Mouse (Mus musculus): ENCODE measurements around the gene Ccdc78. TPM values are rescaled to one million over a fixed set of nuclear protein-coding genes. Genes with fewer than 3 reads are reported as not detected.
"Not testable (repeated sequence)": the region's sequence is repeated elsewhere in the genome, so short reads cannot be mapped to it uniquely, and the experiment has no call there.

Ccdc78 gene
- 0.31 and 0.48 TPM in 2 replicates for polyA plus RNA-seq (2015; fragmentation: Nextera tagmentation; extraction: Ambion mirVana)

- no peaks in the 10 kb centered on the region for H3K9me3 ChIP-seq
- ATAC-seq (ENCODE audit: low FRiP score, low read depth), result no peak
- peaks cover 40% of the 10 kb centered on the region for H3K4me1 ChIP-seq (replicated peaks)
- H3K27me3 ChIP-seq, result no peaks in the 10 kb centered on the region
- H3K4me3 ChIP-seq, result peak within 1 kb of the TSS; percentile 86
- peak within 1 kb of the TSS; percentile 79 for H3K4me2 ChIP-seq
- peak within 1 kb of the TSS; percentile 94 for H3K27ac ChIP-seq (replicated peaks)
- H3K9ac ChIP-seq, result peak within 1 kb of the TSS; percentile 66
- 84% methylated on average over 3 of the region's 3 CpGs for WGBS
- peaks cover 28% of the 10 kb centered on the region for H3K36me3 ChIP-seq
Observed at GRCm38 (mm10) chr17:25786280-25786679, at the start of gene Ccdc78. TSS of gene Ccdc78 (plus strand) at chr17:25786580.

DNA sequence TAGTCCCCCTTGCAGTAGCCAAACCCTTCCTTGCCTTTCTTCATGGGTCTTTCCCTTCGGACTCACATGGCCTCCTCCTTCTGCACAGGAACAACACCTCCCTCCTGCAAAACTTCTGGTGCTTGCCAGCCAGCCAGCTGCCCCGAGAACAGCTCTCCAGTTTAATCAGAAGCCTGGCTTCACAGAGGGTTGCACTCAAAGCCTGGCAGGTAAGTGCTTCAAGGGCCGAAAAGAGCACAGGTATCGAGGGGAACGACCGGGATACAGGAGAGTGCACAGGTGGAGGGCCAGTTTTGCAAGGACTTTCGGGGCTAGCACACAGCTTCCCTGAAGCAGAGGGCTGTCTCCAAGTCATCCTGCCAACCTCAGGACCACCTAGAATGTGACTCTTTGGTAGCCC lies 47.5 kb upstream of the Ccdc78 start:
- ATAC-seq (ENCODE audit: low FRiP score, low read depth), result no peak
- no peak overlapping the region for H3K4me3 ChIP-seq
- no peak overlapping the region for H3K27ac ChIP-seq (replicated peaks)
- no peak overlapping the region for H3K4me2 ChIP-seq
- no peaks in the 10 kb centered on the region for H3K27me3 ChIP-seq
- no peaks in the 10 kb centered on the region for H3K4me1 ChIP-seq (replicated peaks)
- no peaks in the 10 kb centered on the region for H3K36me3 ChIP-seq
- 80% methylated on average over 7 of the region's 7 CpGs for WGBS
- H3K9me3 ChIP-seq, result no peaks in the 10 kb centered on the region
- no peak overlapping the region for H3K9ac ChIP-seq

- not testable (repeated sequence) for H3K27ac ChIP-seq (replicated peaks); H3K4me2 ChIP-seq; H3K27me3 ChIP-seq; H3K9ac ChIP-seq; H3K4me3 ChIP-seq; H3K9me3 ChIP-seq; ATAC-seq (ENCODE audit: low FRiP score, low read depth); H3K36me3 ChIP-seq; H3K4me1 ChIP-seq (replicated peaks)
- WGBS, result 69% methylated on average over 12 of the region's 12 CpGs
Observed at GRCm38 (mm10) chr17:25741471-25741870, 44.9 kb upstream of the Ccdc78 start.

DNA sequence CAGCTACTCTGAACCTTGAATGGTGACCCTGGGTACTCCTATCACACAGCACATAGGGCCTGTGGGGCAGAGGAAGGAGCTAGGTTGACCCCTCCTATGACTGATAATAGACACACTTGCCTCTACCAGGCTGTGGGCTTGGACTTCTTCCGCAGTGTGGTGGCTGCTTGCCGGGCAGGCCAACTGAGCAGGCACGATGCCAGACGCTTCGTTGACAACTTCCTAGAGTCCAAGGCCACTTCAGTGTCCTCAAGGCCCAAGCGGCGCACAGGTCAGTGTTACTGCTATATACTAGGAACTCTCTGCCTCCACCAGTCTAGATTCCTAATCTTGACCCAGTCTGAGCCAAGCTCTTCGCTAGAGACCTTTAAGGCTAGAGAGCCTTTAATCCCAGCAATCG lies 42.5 kb upstream of the Ccdc78 start:
- Histone ChIP-seq H3K4me1 (replicated peaks) (no peaks in the 10 kb centered on the region), H3K9ac (no peak overlapping the region), H3K27ac (replicated peaks) (no peak overlapping the region), H3K27me3 (no peaks in the 10 kb centered on the region), H3K4me3 (no peak overlapping the region), H3K4me2 (no peak overlapping the region), H3K9me3 (no peaks in the 10 kb centered on the region), H3K36me3 (no peaks in the 10 kb centered on the region)
- ATAC-seq (ENCODE audit: low FRiP score, low read depth), result no peak
- WGBS, result 94% methylated on average over 9 of the region's 9 CpGs

DNA sequence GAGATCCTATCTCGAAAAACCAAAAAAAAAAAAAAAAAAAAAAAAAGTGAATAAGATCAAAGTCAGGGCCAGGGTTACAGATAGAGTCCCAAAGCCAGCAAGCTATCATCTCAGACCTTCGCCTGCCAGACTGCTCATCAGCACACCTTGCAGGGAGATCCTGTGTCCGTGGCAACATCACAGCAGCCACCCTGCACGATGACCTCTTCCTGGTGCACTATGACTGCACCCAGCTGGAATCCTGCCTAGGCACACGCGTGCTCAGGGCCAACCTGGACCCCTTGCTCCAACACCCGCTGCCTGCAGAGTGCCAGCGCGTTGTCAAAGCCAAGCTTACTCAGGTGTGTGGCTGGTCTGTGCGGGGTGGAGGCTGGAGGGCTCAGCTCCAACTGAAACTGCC lies 42.1 kb upstream of the Ccdc78 start:
- H3K27me3 ChIP-seq, result no peaks in the 10 kb centered on the region
- no peak for ATAC-seq (ENCODE audit: low FRiP score, low read depth)
- no peaks in the 10 kb centered on the region for H3K36me3 ChIP-seq
- H3K4me2 ChIP-seq, result no peak overlapping the region
- no peak overlapping the region for H3K9ac ChIP-seq
- WGBS, result 87% methylated on average over 10 of the region's 10 CpGs
- no peak overlapping the region for H3K4me3 ChIP-seq
- H3K4me1 ChIP-seq (replicated peaks), result no peaks in the 10 kb centered on the region
- no peaks in the 10 kb centered on the region for H3K9me3 ChIP-seq
- no peak overlapping the region for H3K27ac ChIP-seq (replicated peaks)

GRCm38 (mm10) chr17:25748238-25748637 lies 38.1 kb upstream of the Ccdc78 start:
- Histone ChIP-seq H3K36me3 (no peaks in the 10 kb centered on the region), H3K4me1 (replicated peaks) (peaks cover 7% of the 10 kb centered on the region; the same call in 1 of the 2 replicates), H3K27ac (replicated peaks) (no peak overlapping the region), H3K4me3 (no peak overlapping the region), H3K9me3 (no peaks in the 10 kb centered on the region), H3K4me2 (no peak overlapping the region), H3K27me3 (no peaks in the 10 kb centered on the region), H3K9ac (no peak overlapping the region)
- no peak for ATAC-seq (ENCODE audit: low FRiP score, low read depth)
- WGBS, result 91% methylated on average over 4 of the region's 4 CpGs

- H3K36me3 ChIP-seq, result no peaks in the 10 kb centered on the region
- WGBS, result 86% methylated on average over 6 of the region's 6 CpGs
- ATAC-seq (ENCODE audit: low FRiP score, low read depth), result no peak
Observed at GRCm38 (mm10) chr17:25749314-25749713, 37.1 kb upstream of the Ccdc78 start.

DNA sequence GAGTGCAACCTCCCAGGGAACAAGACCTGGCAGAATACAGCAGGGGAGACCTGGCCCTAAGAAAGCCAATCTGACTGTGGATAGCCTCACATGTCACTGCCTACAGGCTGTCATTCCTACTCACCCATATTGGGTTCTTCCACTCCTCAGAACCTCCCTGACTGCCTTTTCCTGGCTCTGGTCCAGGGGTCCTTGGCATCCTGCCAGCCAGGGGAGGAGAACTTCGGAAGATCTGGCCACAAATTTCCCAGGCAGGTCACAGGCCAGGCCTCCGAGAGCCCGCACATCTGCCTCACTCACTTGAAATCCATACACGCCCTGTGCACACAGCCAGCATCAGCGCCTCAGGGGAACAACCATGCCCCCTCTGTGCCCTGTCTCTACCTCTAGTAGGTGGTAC lies 34.9 kb upstream of the Ccdc78 start:
- Histone ChIP-seq H3K27ac (replicated peaks) (no peak overlapping the region), H3K36me3 (no peaks in the 10 kb centered on the region), H3K9me3 (no peaks in the 10 kb centered on the region), H3K4me1 (replicated peaks) (peaks cover 7% of the 10 kb centered on the region; the same call in 1 of the 2 replicates), H3K9ac (no peak overlapping the region), H3K4me3 (no peak overlapping the region), H3K4me2 (no peak overlapping the region), H3K27me3 (no peaks in the 10 kb centered on the region)
- ATAC-seq (ENCODE audit: low FRiP score, low read depth), result no peak
- WGBS, result 57% methylated on average over 5 of the region's 5 CpGs

More at GRCm38 (mm10) chr17:25749314-25749713, 37.1 kb upstream of the Ccdc78 start:
- H3K4me1 ChIP-seq (replicated peaks), result peaks cover 7% of the 10 kb centered on the region; the same call in 1 of the 2 replicates
- no peaks in the 10 kb centered on the region for H3K27me3 ChIP-seq
- H3K9me3 ChIP-seq, result no peaks in the 10 kb centered on the region
- no peak overlapping the region for H3K27ac ChIP-seq (replicated peaks)
- H3K4me3 ChIP-seq, result no peak overlapping the region
- no peak overlapping the region for H3K4me2 ChIP-seq
- no peak overlapping the region for H3K9ac ChIP-seq

GRCm38 (mm10) chr17:25754241-25754640 lies 32.1 kb upstream of the Ccdc78 start, which contains the start of gene Msln:
TSS of gene Msln (minus strand) at chr17:25754378.
- Histone ChIP-seq H3K9me3 (no peaks in the 10 kb centered on the region), H3K27me3 (no peaks in the 10 kb centered on the region), H3K4me3 (no peak within 1 kb of the TSS), H3K4me1 (replicated peaks) (peaks cover 7% of the 10 kb centered on the region; the same call in 1 of the 2 replicates), H3K27ac (replicated peaks) (no peak within 1 kb of the TSS), H3K9ac (no peak within 1 kb of the TSS), H3K36me3 (no peaks in the 10 kb centered on the region), H3K4me2 (no peak within 1 kb of the TSS)
- 88% methylated on average over 9 of the region's 9 CpGs for WGBS
- no peak for ATAC-seq (ENCODE audit: low FRiP score, low read depth)

DNA sequence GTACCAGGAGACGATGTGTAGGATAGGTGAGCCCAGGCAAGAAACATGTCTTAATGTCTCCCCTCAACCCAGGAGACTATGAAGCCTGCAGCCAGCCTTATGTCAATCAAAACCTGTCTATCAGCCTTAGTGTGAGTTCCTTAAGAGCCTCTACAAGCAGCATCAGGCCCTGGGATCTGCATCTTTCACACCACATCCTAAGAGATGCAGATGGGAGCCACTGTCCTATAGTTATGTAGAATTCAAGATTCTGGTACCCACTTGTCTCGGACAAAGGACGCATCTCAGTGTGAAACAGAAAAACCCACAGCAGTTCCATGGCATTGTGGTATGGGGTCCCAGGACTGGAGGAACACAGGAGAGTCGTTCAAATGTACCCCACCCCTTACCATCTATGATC lies 31.3 kb upstream of the Ccdc78 start:
- Histone ChIP-seq H3K9me3 (no peaks in the 10 kb centered on the region), H3K4me2 (no peak overlapping the region), H3K4me1 (replicated peaks) (peaks cover 7% of the 10 kb centered on the region; the same call in 1 of the 2 replicates), H3K9ac (no peak overlapping the region), H3K36me3 (no peaks in the 10 kb centered on the region), H3K27me3 (no peaks in the 10 kb centered on the region), H3K4me3 (no peak overlapping the region), H3K27ac (replicated peaks) (no peak overlapping the region)
- ATAC-seq (ENCODE audit: low FRiP score, low read depth), result no peak
- 80% methylated on average over 4 of the region's 4 CpGs for WGBS

GRCm38 (mm10) chr17:25755627-25756377 lies 30.6 kb upstream of the Ccdc78 start:
- no peaks in the 10 kb centered on the region for H3K9me3 ChIP-seq

GRCm38 (mm10) chr17:25756378-25757242 lies 29.8 kb upstream of the Ccdc78 start:
- ATAC-seq (ENCODE audit: low FRiP score, low read depth), result no peak
- 83% methylated on average over 9 of the region's 9 CpGs for whole genome bisulfite sequencing

More at GRCm38 (mm10) chr17:25755627-25756377, 30.6 kb upstream of the Ccdc78 start:
- no peak overlapping the region for H3K4me3 ChIP-seq
- no peak overlapping the region for H3K9ac ChIP-seq
- H3K4me1 ChIP-seq (replicated peaks), result peaks cover 7% of the 10 kb centered on the region; the same call in 1 of the 2 replicates
- no peaks in the 10 kb centered on the region for H3K27me3 ChIP-seq
- WGBS, result 77% methylated on average over 4 of the region's 4 CpGs
- H3K4me2 ChIP-seq, result no peak overlapping the region
- no peak overlapping the region for H3K27ac ChIP-seq (replicated peaks)
- H3K36me3 ChIP-seq, result no peaks in the 10 kb centered on the region
- ATAC-seq (ENCODE audit: low FRiP score, low read depth), result no peak

More at GRCm38 (mm10) chr17:25756378-25757242, 29.8 kb upstream of the Ccdc78 start:
- no peaks in the 10 kb centered on the region for H3K36me3 ChIP-seq
- no peaks in the 10 kb centered on the region for H3K27me3 ChIP-seq
- no peak overlapping the region for H3K9ac ChIP-seq
- no peaks in the 10 kb centered on the region for H3K9me3 ChIP-seq
- no peak overlapping the region for H3K4me2 ChIP-seq
- H3K4me1 ChIP-seq (replicated peaks), result peaks cover 2% of the 10 kb centered on the region; the same call in 1 of the 2 replicates
- H3K4me3 ChIP-seq, result no peak overlapping the region
- H3K27ac ChIP-seq (replicated peaks), result no peak overlapping the region

All from hindbrain, embryonic 15.5 days (tissue).